Mouse (Mus musculus) olfactory bulb, adult 2 months (tissue): ENCODE data around the gene Fsip1.

Experiments used
- CTCF ChIP-seq: fragments of 200-500 bp; IDR thresholded peaks from 2 replicates; pipeline ENCODE4 v1.5.1; 2012; ENCODE audit warnings: low read depth, mild to moderate bottlenecking, low read length, moderate library complexity; ENCODE audit not compliant: insufficient read depth
- POLR2A ChIP-seq: fragments of 200-500 bp; IDR thresholded peaks from 2 replicates; pipeline ENCODE4 v1.6.1; 2012; ENCODE audit warnings: mild to moderate bottlenecking, low read depth, low read length, moderate library complexity; ENCODE audit not compliant: insufficient read depth

GRCm38 (mm10) chr2:118257094-118257493, 328 bp upstream of the Fsip1 start:
- TF ChIP-seq POLR2A (no peak), CTCF (no peak)
